Mouse (Mus musculus) forebrain, embryonic 14.5 days (tissue): ENCODE measurements at regions not wholly inside any gene's neighbourhood (a gene's known extent, or its start where the extent isn't known, plus 50 kb on each side); places are given as distances from the start of the nearest gene placed in this dataset.

Experiments used
- ATAC-seq: fragments of 200-750 bp; cut with Nextera tagmentation; 2 replicates; pipeline ENCODE4 v1.8.0; 2017; ENCODE audit warnings: mild to moderate bottlenecking, moderate library complexity
- DNase-seq: peaks from one replicate; pipeline ENCODE4 v3.0.0-alpha.2; 2015; ENCODE audit warnings: low spot score
- H3K27ac ChIP-seq: fragments of 300-500 bp; sonication (generic); 2 replicates; pipeline ENCODE4 v1.5.1; 2014; ENCODE audit warnings: low read depth, mild to moderate bottlenecking, control low read depth, low read length, moderate library complexity
- H3K27me3 ChIP-seq: fragments of 300-500 bp; sonication (generic); replicated peaks from 2 replicates; pipeline ENCODE4 v1.6.1; 2014; ENCODE audit warnings: low read length, control low read depth, mixed read lengths; ENCODE audit not compliant: control insufficient read depth, insufficient read depth
- H3K36me3 ChIP-seq: fragments of 300-500 bp; sonication (generic); 2 replicates; pipeline ENCODE4 v1.6.1; 2014; ENCODE audit warnings: low read length, control low read depth; ENCODE audit not compliant: control insufficient read depth, insufficient read depth
- H3K4me1 ChIP-seq: fragments of 300-500 bp; sonication (generic); 2 replicates; pipeline ENCODE4 v1.6.1; 2014; ENCODE audit warnings: antibody characterized with exemption, low read length, control low read depth; ENCODE audit not compliant: control insufficient read depth, insufficient read depth
- H3K4me2 ChIP-seq: fragments of 300-500 bp; sonication (generic); 2 replicates; pipeline ENCODE4 v1.6.1; 2014; ENCODE audit warnings: mild to moderate bottlenecking, control low read depth, low read length
- H3K4me3 ChIP-seq: fragments of 300-500 bp; sonication (generic); 2 replicates; pipeline ENCODE4 v1.5.1; 2014; ENCODE audit warnings: low read depth, low read length, control low read depth
- H3K9ac ChIP-seq: fragments of 300-500 bp; sonication (generic); 2 replicates; pipeline ENCODE4 v1.6.1; 2014; ENCODE audit warnings: mild to moderate bottlenecking, low read length, control low read depth, moderate library complexity
- H3K9me3 ChIP-seq: fragments of 300-500 bp; sonication (generic); replicated peaks from 2 replicates; pipeline ENCODE4 v1.6.1; 2016; ENCODE audit warnings: low read length, control low read depth, mixed read lengths; ENCODE audit not compliant: control insufficient read depth
- WGBS: fragments of 180-500 bp; shearing (Covaris S2); extraction: QIAGEN DNeasy Blood & Tissue Kit; methylation state at CpG from one replicate; pipeline ENCODE4 v1.1.7; 2014; 5-methylcytosine and 5-hydroxymethylcytosine counted together

- 84% methylated on average over 2 of the region's 2 CpGs for WGBS
- Histone ChIP-seq H3K4me3 (no peak overlapping the region), H3K9ac (no peak overlapping the region), H3K9me3 (no peaks in the 10 kb centered on the region), H3K4me1 (no peaks in the 10 kb centered on the region), H3K36me3 (no peaks in the 10 kb centered on the region), H3K4me2 (no peak overlapping the region), H3K27ac (no peak overlapping the region), H3K27me3 (no peaks in the 10 kb centered on the region)
- no peak for ATAC-seq
- DNase-seq, result no peak
Measured at GRCm38 (mm10) chr15:62644744-62645143, 1200.2 kb downstream of the Gsdmc2 start.

- ATAC-seq (no peak), DNase-seq (no peak)
- H3K9ac ChIP-seq, result no peak overlapping the region
- H3K4me1 ChIP-seq, result no peaks in the 10 kb centered on the region
- no peak overlapping the region for H3K4me2 ChIP-seq
- no peak overlapping the region for H3K4me3 ChIP-seq
- H3K9me3 ChIP-seq, result no peaks in the 10 kb centered on the region
- no peaks in the 10 kb centered on the region for H3K36me3 ChIP-seq
- WGBS, result 77% methylated on average over 1 of the region's 1 CpGs
- H3K27me3 ChIP-seq, result no peaks in the 10 kb centered on the region
- no peak overlapping the region for H3K27ac ChIP-seq
Measured at GRCm38 (mm10) chr15:62644296-62644695, 1200.7 kb downstream of the Gsdmc2 start.

- Histone ChIP-seq H3K9me3 (no peaks in the 10 kb centered on the region), H3K36me3 (no peaks in the 10 kb centered on the region), H3K27ac (no peak overlapping the region), H3K27me3 (no peaks in the 10 kb centered on the region), H3K9ac (no peak overlapping the region), H3K4me3 (no peak overlapping the region), H3K4me1 (no peaks in the 10 kb centered on the region), H3K4me2 (no peak overlapping the region)
- no peak for DNase-seq
- 74% methylated on average over 7 of the region's 7 CpGs for WGBS
- no peak for ATAC-seq
Measured at GRCm38 (mm10) chr15:62641051-62641710, 1203.8 kb downstream of the Gsdmc2 start.

GRCm38 (mm10) chr15:62625406-62625805 is 1219.6 kb downstream of the Gsdmc2 start:
- Histone ChIP-seq H3K4me1 (no peaks in the 10 kb centered on the region), H3K4me2 (no peak overlapping the region), H3K9me3 (no peaks in the 10 kb centered on the region), H3K27ac (no peak overlapping the region), H3K27me3 (no peaks in the 10 kb centered on the region), H3K4me3 (no peak overlapping the region), H3K36me3 (no peaks in the 10 kb centered on the region), H3K9ac (no peak overlapping the region)
- WGBS, result 93% methylated on average over 7 of the region's 7 CpGs
- ATAC-seq (no peak), DNase-seq (no peak)

GRCm38 (mm10) chr15:62616042-62616441 is 1228.9 kb downstream of the Gsdmc2 start:
- WGBS, result 94% methylated on average over 5 of the region's 5 CpGs
- H3K27me3 ChIP-seq, result no peaks in the 10 kb centered on the region
- H3K9me3 ChIP-seq, result no peaks in the 10 kb centered on the region
- no peaks in the 10 kb centered on the region for H3K36me3 ChIP-seq
- DNase-seq (no peak), ATAC-seq (no peak)
- H3K4me3 ChIP-seq, result no peak overlapping the region
- H3K27ac ChIP-seq, result no peak overlapping the region
- no peaks in the 10 kb centered on the region for H3K4me1 ChIP-seq
- H3K9ac ChIP-seq, result no peak overlapping the region
- no peak overlapping the region for H3K4me2 ChIP-seq

- H3K27ac ChIP-seq, result no peak overlapping the region
- no peak for ATAC-seq
- H3K9me3 ChIP-seq, result no peaks in the 10 kb centered on the region
- H3K9ac ChIP-seq, result no peak overlapping the region
- H3K36me3 ChIP-seq, result no peaks in the 10 kb centered on the region
- no peak overlapping the region for H3K4me2 ChIP-seq
- no peak overlapping the region for H3K4me3 ChIP-seq
- no peaks in the 10 kb centered on the region for H3K4me1 ChIP-seq
- DNase-seq, result no peak
- H3K27me3 ChIP-seq, result no peaks in the 10 kb centered on the region
Measured at GRCm38 (mm10) chr15:62596735-62597134, 1248.2 kb downstream of the Gsdmc2 start.

- no peaks in the 10 kb centered on the region for H3K4me1 ChIP-seq
- 88% methylated on average over 3 of the region's 3 CpGs for WGBS
- no peak for DNase-seq
- H3K9ac ChIP-seq, result no peak overlapping the region
- no peak for ATAC-seq
- H3K4me2 ChIP-seq, result no peak overlapping the region
- no peak overlapping the region for H3K27ac ChIP-seq
- no peaks in the 10 kb centered on the region for H3K36me3 ChIP-seq
- no peak overlapping the region for H3K4me3 ChIP-seq
- no peaks in the 10 kb centered on the region for H3K9me3 ChIP-seq
- H3K27me3 ChIP-seq, result no peaks in the 10 kb centered on the region
Measured at GRCm38 (mm10) chr15:62588580-62588979, 1256.4 kb downstream of the Gsdmc2 start.

GRCm38 (mm10) chr15:62578788-62579187 is 1266.2 kb downstream of the Gsdmc2 start:
- DNase-seq (peak; percentile 42), ATAC-seq (peak; percentile 74; the same call in 1 of the 2 replicates)
- H3K36me3 ChIP-seq, result no peaks in the 10 kb centered on the region
- no peak overlapping the region for H3K27ac ChIP-seq
- 44% methylated on average over 3 of the region's 3 CpGs for WGBS
- H3K4me1 ChIP-seq, result no peaks in the 10 kb centered on the region
- H3K4me2 ChIP-seq, result no peak overlapping the region
- H3K9ac ChIP-seq, result no peak overlapping the region
- H3K27me3 ChIP-seq, result no peaks in the 10 kb centered on the region
- H3K9me3 ChIP-seq, result no peaks in the 10 kb centered on the region
- H3K4me3 ChIP-seq, result no peak overlapping the region

GRCm38 (mm10) chr15:62575791-62576190 is 1269.2 kb downstream of the Gsdmc2 start:
- H3K9me3 ChIP-seq, result no peaks in the 10 kb centered on the region
- DNase-seq (no peak), ATAC-seq (no peak)
- no peak overlapping the region for H3K27ac ChIP-seq
- 0 out of 2 replicates have a peak, but pooled peaks cover 2% of the 10 kb centered on the region for H3K4me1 ChIP-seq
- H3K27me3 ChIP-seq, result no peaks in the 10 kb centered on the region
- H3K36me3 ChIP-seq, result no peaks in the 10 kb centered on the region
- no peak overlapping the region for H3K4me2 ChIP-seq
- no peak overlapping the region for H3K9ac ChIP-seq
- WGBS, result 91% methylated on average over 2 of the region's 2 CpGs
- H3K4me3 ChIP-seq, result no peak overlapping the region
